Mouse (Mus musculus): ENCODE data around the gene Dpagt1. TPM values are rescaled to one million over a fixed set of nuclear protein-coding genes. Genes with fewer than 3 reads are reported as not detected.
A peak's percentile ranks its signal among the peaks of the same experiment; 100 is the strongest.

The Dpagt1 gene
- total and polyA plus RNA-seq, 3 experiments: 14.9 to 43.5 TPM; not detected in 1

DNA sequence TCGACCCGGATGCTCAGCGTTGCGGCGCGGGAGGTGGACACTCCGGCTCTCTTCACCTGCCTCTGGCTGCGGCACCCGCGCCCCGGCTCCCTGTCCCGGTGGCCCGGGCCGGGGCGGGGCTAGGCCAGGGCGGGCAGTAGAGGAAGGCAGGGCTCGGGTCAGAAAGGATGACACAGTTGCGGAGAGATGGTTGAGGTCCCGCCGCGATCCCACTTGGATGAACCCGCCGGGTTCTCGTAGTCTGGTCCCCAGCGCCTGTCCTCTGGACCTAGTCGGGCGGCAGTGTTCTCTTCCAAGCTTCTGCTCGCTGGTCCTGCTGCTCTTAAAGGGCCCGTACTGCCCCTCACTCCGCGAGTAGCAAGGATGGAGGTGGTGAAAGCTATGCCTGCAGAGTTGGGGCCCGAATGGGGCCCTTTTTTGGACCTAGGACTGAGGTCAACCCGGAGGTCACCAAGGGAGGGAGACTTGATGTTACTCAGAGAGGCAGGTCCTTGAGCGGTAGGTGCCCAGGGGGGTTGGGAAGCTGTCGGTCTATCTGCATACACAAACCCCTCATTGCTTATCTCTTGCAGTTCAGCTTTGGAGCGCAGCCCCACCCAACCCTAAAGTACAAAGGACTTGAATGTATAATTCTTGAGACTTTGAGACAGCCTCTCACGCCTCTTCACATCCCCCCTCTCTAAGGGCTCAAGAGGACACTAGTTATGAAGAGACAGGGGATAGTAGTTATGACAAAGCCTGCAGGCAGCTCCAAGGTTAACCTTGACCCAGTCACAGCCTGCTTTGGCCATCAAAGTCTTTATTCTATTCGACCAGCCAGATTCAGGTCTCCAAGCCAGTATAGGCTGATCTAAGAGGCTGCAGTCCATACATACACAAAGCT lies 37.5 kb upstream of the Dpagt1 start, which contains the start of gene Abcg4:
TSS of gene Abcg4 (minus strand) at position 540 of the 883 bp plus-strand sequence.
- DNase-seq (ENCODE audit: low read depth, low spot score): peak; percentile 92
- Histone ChIP-seq H3K4me1 (ENCODE audit: control insufficient read depth in 1 of 2, insufficient read depth in 2 of 2, low read length in 2 of 2) (peaks cover 8 to 22% of the 10 kb centered on the region in 2 experiments), H3K79me2 (ENCODE audit: control insufficient read depth, insufficient read depth, low read length, poor library complexity) (peaks cover 8% of the 10 kb centered on the region; the same call in 1 of the 2 replicates), H3K9ac (ENCODE audit: control insufficient read depth, low read depth, low read length, poor library complexity, severe bottlenecking) (peak within 1 kb of the TSS; percentile 64), H3K27me3 (ENCODE audit: control insufficient read depth in 1 of 2, insufficient read depth in 2 of 2, low read length in 2 of 2) (no peaks in the 10 kb centered on the region), H3K9me3 (replicated peaks; ENCODE audit: insufficient read depth, low read length) (no peaks in the 10 kb centered on the region), H3K27ac (ENCODE audit: control insufficient read depth, low read depth, low read length) (peak within 1 kb of the TSS; percentile 95), H3K36me3 (ENCODE audit: control insufficient read depth in 1 of 2, insufficient read depth in 2 of 2, low read length in 2 of 2) (peaks cover 4 to 11% of the 10 kb centered on the region in 2 experiments), H3K4me3 (ENCODE audit: control insufficient read depth in 1 of 2, insufficient read depth in 1 of 2, low read depth in 2 of 2, low read length in 2 of 2) (peak within 1 kb of the TSS; percentile 70)
- TF ChIP-seq E2F4 (IDR thresholded peaks at IDR 0.05; ENCODE audit: borderline replicate concordance, low read depth, low read length) (no peak), RCOR1 (IDR thresholded peaks at IDR 0.05; ENCODE audit: low read depth, low read length) (peak; percentile 45; the same call in 1 of the 2 replicates), JUND (IDR thresholded peaks at IDR 0.05; ENCODE audit: low read depth, low read length) (no peak), MYB (IDR thresholded peaks at IDR 0.05; ENCODE audit: low read depth, low read length) (no peak), ZMIZ1 (IDR thresholded peaks at IDR 0.05; ENCODE audit: low read depth, low read length) (no peak; the same call in 1 of the 2 replicates), GABPA (IDR thresholded peaks at IDR 0.05; ENCODE audit: low read depth, low read length) (no peak), HCFC1 (IDR thresholded peaks at IDR 0.05; ENCODE audit: low read depth, low read length) (0 out of 2 replicates have a peak, but pooled peaks have one; percentile 6), SMC3 (IDR thresholded peaks at IDR 0.05; ENCODE audit: low read depth, low read length) (no peak), GATA1 (IDR thresholded peaks at IDR 0.05; ENCODE audit: low read depth, low read length) (peak; percentile 94), BHLHE40 (IDR thresholded peaks at IDR 0.05; ENCODE audit: borderline replicate concordance, low read depth, low read length) (no peak; the same call in 1 of the 2 replicates), MEF2A (IDR thresholded peaks at IDR 0.05; ENCODE audit: extremely low read depth, insufficient replicate concordance, low read depth, low read length, poor library complexity, severe bottlenecking) (no peak), UBTF (IDR thresholded peaks at IDR 0.05; ENCODE audit: borderline replicate concordance, insufficient read depth, low read depth, low read length) (no peak), USF1 (IDR thresholded peaks at IDR 0.05; ENCODE audit: low read depth, low read length) (no peak), CHD2 (IDR thresholded peaks at IDR 0.05; ENCODE audit: low read length) (peak; percentile 54; the same call in 1 of the 2 replicates), CTCF (IDR thresholded peaks at IDR 0.05 in 2 of 3, conservative IDR thresholded peaks at IDR 0.05 in 1 of 3; ENCODE audit: control insufficient read depth in 1 of 3, insufficient read depth in 1 of 3, low read depth in 2 of 3, low read length in 3 of 3, poor library complexity in 1 of 3, severe bottlenecking in 1 of 3) (no peak), SIN3A (IDR thresholded peaks at IDR 0.05; ENCODE audit: low read length) (peak; percentile 71; the same call in 1 of the 2 replicates), MAFK (IDR thresholded peaks at IDR 0.05; ENCODE audit: borderline replicate concordance, low read depth, low read length) (0 out of 2 replicates have a peak, but pooled peaks have one; percentile 12), TAL1 (IDR thresholded peaks at IDR 0.05; ENCODE audit: low read length) (peak; percentile 90), RAD21 (IDR thresholded peaks at IDR 0.05; ENCODE audit: low read depth, low read length) (no peak), NRF1 (IDR thresholded peaks at IDR 0.05; ENCODE audit: insufficient read depth, low read depth, low read length, poor library complexity, severe bottlenecking) (no peak), POLR2AphosphoS5 (IDR thresholded peaks at IDR 0.05; ENCODE audit: borderline replicate concordance, low read depth, low read length) (no peak), EP300 (IDR thresholded peaks at IDR 0.05; ENCODE audit: low read depth in 1 of 2, low read length in 2 of 2) (peak; percentile 84 to 88), CHD1 (IDR thresholded peaks at IDR 0.05; ENCODE audit: low read depth, low read length) (no peak), ZNF384 (IDR thresholded peaks at IDR 0.05; ENCODE audit: low read depth, low read length) (no peak), MAZ (IDR thresholded peaks at IDR 0.05; ENCODE audit: low read depth, low read length) (peak; percentile 71), MAX (IDR thresholded peaks at IDR 0.05; ENCODE audit: low read length) (no peak), USF2 (IDR thresholded peaks at IDR 0.05; ENCODE audit: borderline replicate concordance in 1 of 2, insufficient read depth in 1 of 2, low read depth in 1 of 2, low read length in 2 of 2) (no peak), KAT2A (conservative IDR thresholded peaks at IDR 0.05; ENCODE audit: low read depth, low read length) (no peak; the same call in 1 of the 2 replicates), POLR2AphosphoS2 (IDR thresholded peaks at IDR 0.05; ENCODE audit: low read length) (no peak), NELFE (IDR thresholded peaks at IDR 0.05; ENCODE audit: low read depth, low read length) (peak; percentile 29; the same call in 1 of the 2 replicates), TCF12 (IDR thresholded peaks at IDR 0.05; ENCODE audit: low read depth, low read length) (peak; percentile 93), POLR2A (IDR thresholded peaks at IDR 0.05; ENCODE audit: control insufficient read depth in 1 of 2, insufficient read depth in 1 of 2, low read depth in 1 of 2, low read length in 2 of 2, poor library complexity in 1 of 2) (peak; percentile 51 to 59; a peak in 2 of 4 replicates), ETS1 (IDR thresholded peaks at IDR 0.05; ENCODE audit: low read depth, low read length) (peak; percentile 77), ELF1 (IDR thresholded peaks at IDR 0.05; ENCODE audit: low read depth, low read length) (no peak)
